Mouse (Mus musculus) gonadal fat pad, adult 2 months (tissue): Measurements from ENCODE around the gene Rufy3. TPM values are rescaled to one million over a fixed set of nuclear protein-coding genes. Genes with fewer than 3 reads are reported as not detected.

Experiments used
- DNase-seq: peaks from one replicate; pipeline ENCODE4 v3.0.0-alpha.2; 2012; ENCODE audit warnings: low read depth
- polyA plus RNA-seq: library from polyadenylated mRNA; depleted of rRNA; stranded (reverse); fragments of >200 nt; gene quantifications from 2 replicates; pipeline ENCODE4 v1.2.3, GENCODE M21; 2012

Gene Rufy3
- polyA plus RNA-seq, 1 experiment, result 5.2 TPM

DNA sequence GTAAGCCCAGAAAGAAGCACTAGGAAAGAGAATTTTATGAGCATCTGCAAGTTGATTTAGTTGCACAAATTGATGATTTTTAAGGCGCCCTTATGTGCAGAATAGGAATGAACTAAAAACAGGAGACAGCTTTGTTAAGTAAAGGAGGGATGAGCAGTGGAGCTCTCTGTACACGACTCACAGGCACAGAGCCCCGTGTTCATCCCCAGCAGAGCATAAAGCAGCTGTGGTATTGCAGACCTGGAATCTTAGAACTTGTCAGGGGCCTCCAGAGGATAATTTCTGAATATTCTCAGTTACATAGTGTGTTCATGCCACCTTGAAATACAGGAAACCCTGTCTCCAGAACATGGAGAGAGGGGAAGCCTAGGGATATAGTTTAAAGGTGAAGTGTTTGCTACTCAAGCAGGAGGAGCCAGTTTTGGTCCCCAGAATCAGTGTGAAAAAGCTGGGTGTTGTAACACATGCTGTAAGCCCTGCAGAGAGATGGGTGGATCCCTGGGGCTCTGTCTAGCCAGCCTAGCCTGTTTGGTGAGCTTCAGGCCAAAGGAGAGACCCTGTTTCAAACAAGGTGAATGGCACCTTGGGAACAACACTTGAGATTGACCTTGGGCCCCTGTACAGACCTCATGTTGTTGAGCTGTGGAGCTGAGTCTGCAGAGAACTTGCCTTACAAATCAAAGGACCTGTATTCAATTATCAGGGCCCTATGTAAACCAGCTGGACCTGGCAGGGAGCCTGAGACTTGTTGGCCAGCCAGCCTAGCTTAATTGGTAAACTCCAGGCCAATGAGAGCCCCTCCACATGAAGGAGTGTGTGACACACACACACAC lies 10.9 kb downstream of the Rufy3 start:
- peak; percentile 66 for DNase-seq

GRCm38 (mm10) chr5:88580681-88581080 lies 15.8 kb downstream of the Rufy3 start:
- peak; percentile 85 for DNase-seq

DNA sequence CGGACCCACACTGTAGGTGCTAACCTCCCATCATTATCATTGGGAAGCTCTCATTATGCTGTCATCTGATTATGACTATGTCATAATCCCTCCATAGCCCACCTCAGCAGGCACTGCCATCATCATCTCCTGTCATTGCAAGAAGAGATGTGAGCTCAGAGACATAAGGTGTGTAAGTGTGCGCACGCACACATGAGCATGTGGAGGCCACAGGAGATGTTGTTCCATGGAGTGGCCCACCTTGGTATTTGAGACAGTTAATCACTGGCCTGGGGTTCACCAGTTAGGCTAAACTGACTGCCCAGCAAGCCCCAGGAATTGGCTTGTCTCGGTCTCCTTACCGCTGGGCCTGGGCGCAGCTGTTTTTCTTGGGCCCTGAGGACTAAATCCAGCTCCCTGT lies 16.5 kb downstream of the Rufy3 start:
- no peak for DNase-seq

DNA sequence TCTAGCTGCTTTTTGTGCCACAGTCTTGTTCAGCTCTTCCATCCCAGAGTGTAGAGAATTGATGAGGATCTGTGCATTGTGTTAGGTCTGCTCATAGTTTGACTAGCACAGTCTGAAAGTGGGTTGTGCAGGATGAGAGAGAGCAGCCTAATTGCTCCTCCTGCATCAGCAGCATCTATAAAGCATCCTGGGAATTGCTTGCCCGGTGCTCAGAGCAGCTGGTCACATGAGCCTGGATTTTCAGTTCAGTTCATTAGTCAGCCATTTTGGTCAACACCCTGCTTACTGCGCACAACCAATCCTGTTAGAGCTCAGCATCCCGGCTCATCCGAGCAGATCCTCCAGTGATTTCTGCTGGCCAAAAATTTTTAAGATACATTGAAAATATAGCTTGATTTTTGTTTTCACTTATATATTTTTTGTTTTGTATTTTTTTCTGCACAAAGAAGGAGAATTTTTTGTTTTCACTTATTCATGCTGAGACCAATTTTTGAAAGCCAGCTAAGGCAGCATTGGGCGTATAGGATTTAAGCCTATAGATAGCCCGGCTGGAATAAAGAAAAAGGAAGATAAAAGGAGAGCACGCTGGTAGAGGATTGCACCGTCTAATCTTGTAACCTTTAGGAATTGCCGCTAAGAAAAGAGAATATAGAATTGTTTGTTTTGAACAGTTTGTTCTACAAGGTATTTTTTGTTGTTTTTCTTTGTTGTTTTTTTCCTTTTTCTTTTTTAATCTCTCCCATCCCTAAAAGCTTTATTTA lies 18.6 kb downstream of the Rufy3 start:
- DNase-seq, result no peak

- no peak for DNase-seq
Measured at GRCm38 (mm10) chr5:88584061-88584460, 19.2 kb downstream of the Rufy3 start.

GRCm38 (mm10) chr5:88586407-88587174 lies 21.8 kb downstream of the Rufy3 start:
- DNase-seq, result no peak

GRCm38 (mm10) chr5:88587211-88587934 lies 22.5 kb downstream of the Rufy3 start:
- no peak for DNase-seq

DNA sequence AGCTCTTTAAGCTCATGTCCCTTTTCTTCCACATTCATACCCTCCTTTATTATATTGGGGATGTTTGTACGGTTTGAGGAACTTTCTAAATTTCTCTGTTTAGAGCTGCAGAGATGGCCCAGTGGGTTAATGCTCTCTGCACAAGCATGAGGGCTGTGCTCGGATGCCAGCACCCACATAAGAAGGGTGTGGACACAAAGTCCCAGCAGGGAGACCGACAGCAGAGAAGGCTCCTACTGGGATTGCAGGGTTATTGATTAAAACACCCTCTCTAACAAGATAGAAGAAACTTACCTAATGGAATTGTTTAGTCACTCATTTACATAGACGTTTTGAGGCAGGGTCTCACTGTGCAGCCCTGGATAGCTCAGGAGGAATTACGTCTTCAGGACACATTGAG lies 23.6 kb downstream of the Rufy3 start:
- DNase-seq, result no peak

GRCm38 (mm10) chr5:88593421-88594172 lies 28.8 kb downstream of the Rufy3 start:
- DNase-seq, result no peak

DNA sequence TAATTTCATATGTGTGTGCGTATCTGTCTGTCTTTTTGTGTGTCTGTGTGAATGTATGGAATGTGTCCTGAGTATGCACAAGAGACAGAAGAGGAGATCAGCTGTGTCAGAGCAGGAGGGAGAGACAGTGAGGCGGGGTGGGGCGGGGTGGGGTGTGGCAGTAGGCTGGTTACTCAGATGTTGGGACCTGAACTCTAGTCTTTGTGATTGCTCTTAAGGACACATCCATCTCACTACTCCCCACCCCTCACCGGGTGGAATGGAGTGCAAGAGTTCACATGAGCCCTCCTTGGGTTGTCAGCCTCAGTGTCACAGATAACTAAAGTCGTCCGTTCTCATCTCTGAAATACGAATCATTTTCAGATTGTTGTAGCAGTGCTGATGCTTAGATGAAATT lies 29.3 kb downstream of the Rufy3 start:
- DNase-seq, result no peak

GRCm38 (mm10) chr5:88595537-88596455 lies 31.0 kb downstream of the Rufy3 start:
- DNase-seq, result no peak

- no peak for DNase-seq
Measured at GRCm38 (mm10) chr5:88598961-88599360, 34.1 kb downstream of the Rufy3 start.

DNA sequence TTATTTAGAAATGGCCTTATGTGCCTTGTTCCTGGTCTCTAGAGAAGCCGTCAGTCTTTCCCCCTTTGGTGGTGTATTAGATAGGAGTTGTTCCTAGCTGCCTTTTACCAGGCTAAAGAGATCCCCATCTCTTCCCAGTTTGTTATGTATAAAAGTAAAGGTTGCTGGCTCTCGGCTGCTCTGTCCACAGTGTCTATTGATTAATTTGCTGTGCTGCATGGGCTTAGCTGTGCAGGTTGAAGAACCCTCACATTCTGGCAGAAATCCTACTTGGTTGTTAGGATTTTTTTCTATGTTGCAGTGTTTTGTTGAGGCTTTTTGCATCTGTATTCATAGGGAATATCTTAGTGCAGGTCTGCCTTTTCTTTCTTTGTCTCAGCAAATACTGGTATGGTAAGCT lies 37.2 kb downstream of the Rufy3 start:
- no peak for DNase-seq

DNA sequence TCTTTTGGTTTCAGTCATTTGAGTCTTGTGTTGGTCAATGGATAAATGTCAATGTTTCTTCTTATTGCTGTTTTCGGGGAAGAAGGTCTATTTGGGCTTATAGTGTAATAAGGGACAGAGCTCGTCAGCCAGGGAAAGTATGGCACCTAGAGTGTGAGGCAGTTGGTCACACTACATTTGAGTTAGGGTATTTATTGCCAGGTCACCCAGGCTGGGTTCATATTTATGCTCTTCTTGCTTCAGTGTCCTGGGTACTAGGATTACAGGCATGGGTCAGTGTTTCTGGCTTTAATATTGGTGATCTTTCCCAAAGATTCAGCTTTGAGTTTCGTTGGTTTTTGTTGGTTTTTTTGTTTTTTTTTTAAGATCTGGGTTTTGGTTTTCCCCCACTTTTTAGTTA lies 37.9 kb downstream of the Rufy3 start:
- no peak for DNase-seq

DNA sequence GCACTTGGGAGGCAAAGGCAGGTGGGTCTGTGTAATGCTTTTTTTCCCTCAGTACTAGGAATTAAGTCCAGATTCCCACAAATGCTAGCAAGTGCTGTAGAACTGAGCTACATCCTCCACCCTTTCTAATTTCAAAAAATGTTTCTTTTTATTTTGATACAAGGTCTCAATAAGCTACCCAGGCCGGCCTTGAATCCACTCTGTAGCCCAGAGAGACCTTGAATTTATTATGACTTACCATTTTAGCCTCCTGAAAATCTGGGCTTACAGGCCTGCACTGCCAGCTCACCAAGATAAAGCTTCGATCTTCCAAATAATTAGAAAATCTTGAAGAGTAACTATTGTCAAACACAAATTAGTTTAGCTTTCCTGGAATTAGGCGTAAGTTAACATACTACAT lies 39.2 kb downstream of the Rufy3 start:
- no peak for DNase-seq

DNA sequence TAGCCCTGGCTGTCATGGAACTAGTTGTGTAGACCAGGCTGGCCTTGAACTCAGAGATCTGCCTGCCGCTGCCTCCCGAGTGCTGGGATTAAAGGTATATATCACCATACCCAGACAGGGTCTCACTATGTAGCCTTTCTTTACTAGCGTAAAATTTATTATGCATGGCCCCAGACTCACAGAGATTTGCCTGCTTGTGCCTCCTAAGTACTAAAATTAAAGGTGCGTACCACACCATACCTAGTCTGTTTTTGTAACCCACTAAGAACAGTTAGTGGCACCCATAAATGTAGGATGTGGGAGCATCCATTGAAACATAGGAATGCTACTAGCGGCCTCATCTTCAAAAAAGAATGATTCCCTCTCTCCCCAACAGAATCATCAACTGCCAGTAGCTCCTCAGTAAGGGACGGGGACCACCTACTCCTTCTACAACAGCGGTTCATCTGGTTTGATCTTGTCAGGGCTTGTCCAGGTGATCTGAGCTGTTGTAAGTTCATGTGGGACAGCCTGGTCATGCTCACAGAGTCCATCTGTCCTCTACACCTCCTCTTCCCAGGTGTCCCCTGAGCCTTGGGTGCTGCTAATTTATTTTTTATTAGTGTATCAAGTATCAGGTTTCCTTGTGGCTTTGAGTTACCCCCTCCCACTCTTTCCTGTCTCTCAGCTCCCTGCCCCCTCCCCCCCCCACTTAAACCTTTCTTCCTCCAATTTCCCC lies 40.0 kb downstream of the Rufy3 start:
- no peak for DNase-seq

GRCm38 (mm10) chr5:88614129-88614528 lies 49.3 kb downstream of the Rufy3 start:
- no peak for DNase-seq

DNA sequence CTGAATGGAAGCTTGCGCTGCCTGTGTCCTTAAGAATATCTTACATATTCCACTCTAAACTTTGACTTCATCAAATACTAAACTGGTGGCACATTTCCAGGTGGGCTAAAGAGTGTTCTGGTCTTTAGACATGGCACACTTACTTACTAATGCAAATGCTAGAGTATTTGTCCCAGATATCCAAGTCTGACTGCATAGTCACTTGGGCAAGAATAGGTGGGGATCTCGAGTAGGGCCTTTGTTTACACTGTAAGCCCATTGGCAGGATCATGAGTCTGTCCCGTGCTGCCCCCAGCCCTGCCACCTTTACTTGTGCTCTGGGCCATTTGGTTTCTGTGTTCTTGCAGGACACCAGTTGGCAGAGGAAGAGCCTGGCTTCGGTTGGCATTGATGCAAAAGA lies 52.1 kb downstream of the Rufy3 start:
- no peak for DNase-seq

DNA sequence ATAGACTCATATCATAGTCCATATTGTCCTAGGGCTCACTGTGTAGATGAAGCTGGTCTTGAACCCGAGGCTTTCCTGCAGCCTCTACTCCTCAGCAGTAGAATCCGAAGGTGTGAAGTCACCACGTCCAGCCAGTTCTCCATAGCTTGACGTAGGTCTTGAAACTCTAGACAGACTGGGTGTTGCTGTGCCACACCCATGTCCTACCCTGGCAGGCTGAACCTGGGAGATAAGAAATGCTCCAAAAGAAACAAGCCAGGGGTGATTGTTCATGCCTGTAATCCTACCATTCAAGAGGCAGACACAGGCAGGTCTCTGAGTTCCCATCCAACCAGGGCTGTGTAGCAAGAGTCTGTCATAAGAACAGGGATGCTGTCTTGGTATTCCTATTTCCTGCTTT lies 62.7 kb downstream of the Rufy3 start:
- DNase-seq, result no peak
